Mouse (Mus musculus): ENCODE measurements around the gene Dntt.

DNA sequence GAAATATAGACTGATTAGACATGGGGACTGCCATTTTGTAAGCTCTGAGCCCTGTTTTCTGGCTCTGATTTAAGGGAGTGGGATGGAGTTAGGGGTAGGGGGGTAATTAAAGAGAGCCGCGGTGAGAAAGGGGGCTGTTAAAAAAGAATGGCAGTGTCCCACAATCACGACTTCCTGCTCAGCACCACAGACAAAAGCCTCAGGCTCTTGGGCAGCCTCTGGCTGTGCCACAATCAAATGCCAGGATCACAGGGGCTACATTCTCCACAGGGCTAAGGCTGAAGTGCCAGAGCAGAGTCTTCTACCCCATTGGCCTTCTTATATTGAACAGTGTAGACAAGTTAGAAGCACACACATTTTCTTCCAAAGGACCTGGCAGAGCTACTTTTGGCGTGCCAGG, 58.8 kb downstream of the Dntt start:
- TF ChIP-seq CTCF (IDR thresholded peaks at IDR 0.05; ENCODE audit: borderline replicate concordance, extremely low read depth, insufficient read depth, insufficient read length): no peak
- TF ChIP-seq POLR2A (IDR thresholded peaks at IDR 0.05; ENCODE audit: borderline replicate concordance, extremely low read depth, insufficient read depth, insufficient read length, poor library complexity, severe bottlenecking): no peak

Measured in brain, embryonic 14.5 days (tissue).